Mouse (Mus musculus) lung, adult 2 months (tissue): ENCODE measurements around the gene Mindy3.

ENCODE experiments used
- CTCF ChIP-seq: fragments of 200-500 bp; IDR thresholded peaks from 2 replicates; pipeline ENCODE4 v1.5.1; 2011; ENCODE audit warnings: mild to moderate bottlenecking, low read length, control low read depth; ENCODE audit not compliant: insufficient read depth
- POLR2A ChIP-seq: fragments of 200-500 bp; IDR thresholded peaks from 2 replicates; pipeline ENCODE4 v1.6.1; 2011; ENCODE audit warnings: low read depth, mild to moderate bottlenecking, control low read depth, low read length, borderline replicate concordance; ENCODE audit errors: extremely low read depth

GRCm38 (mm10) chr2:12308466-12308865 lies 110.8 kb downstream of the Mindy3 start:
- TF ChIP-seq CTCF (no peak), POLR2A (no peak)
